Mouse (Mus musculus) thymus, postnatal 36 days (tissue): ENCODE results near the gene Klhl8.

Experiments
- DNase-seq, 2 experiments: peaks; one replicate each; pipeline ENCODE4 v3.0.0; 2022; ENCODE audit warnings: mixed read lengths in 2 of 2

Gene Klhl8

GRCm38 (mm10) chr5:103845418-103846153, 65.5 kb downstream of the Klhl8 start:
- no peak for DNase-seq

DNA sequence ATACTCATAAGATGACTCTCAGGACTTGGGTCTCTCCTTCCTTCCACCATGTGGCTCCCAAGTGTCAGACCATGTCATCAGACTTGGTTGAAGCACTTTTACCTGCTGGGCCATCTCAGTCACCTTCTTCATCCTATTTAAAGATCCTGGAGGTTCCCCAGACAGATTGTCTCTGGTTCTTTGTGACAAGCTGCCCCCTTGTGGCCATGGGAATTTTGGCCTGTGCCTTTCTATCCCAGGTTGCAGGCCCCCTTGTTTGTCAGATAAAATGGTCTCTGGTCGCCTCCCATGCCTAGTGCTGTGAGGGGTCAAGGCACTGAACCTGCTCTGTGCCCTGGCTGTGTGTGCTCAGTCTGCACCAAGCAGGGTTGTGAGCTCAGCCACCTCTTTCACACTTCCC, 67.1 kb downstream of the Klhl8 start:
- peak; percentile 61 to 62 for DNase-seq

- DNase-seq: no peak
Observed at GRCm38 (mm10) chr5:103839265-103839626, 71.8 kb downstream of the Klhl8 start.

DNA sequence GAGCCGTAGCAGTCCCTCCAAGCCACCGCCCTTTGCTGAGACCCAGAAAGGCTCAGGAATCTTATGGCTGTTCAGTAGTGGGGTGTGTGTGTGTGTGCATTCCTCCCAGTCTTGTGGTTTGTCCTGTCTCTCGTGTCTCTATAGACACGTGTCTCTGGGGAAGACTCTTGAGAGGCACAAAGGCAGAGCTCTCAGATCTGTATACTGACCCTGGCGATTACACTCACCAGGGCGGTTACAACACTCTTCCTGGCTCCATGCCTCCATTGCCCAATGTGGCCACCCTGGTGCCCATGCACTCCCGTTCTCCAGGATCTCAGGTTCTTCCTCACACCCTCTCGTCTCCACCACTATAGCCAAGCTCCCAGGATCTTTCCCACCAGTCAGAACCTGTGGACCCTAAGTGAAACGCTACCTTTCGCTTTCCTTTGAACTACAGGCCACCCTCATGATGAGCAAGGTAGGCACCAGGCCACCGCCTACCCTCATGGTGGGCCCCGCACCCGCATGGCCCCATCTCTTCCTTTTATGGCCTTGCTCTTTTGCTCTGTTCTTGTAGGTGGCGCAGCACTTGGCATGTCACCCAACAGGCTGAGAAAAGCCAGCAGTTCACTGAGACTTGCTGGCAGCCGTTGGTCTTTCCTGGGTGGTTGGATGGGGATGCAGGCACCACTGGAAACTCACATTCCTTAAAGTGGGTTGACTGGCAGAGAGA, 72.4 kb downstream of the Klhl8 start:
- DNase-seq: no peak

- DNase-seq: no peak
Observed at GRCm38 (mm10) chr5:103836148-103836784, 74.8 kb downstream of the Klhl8 start.

DNA sequence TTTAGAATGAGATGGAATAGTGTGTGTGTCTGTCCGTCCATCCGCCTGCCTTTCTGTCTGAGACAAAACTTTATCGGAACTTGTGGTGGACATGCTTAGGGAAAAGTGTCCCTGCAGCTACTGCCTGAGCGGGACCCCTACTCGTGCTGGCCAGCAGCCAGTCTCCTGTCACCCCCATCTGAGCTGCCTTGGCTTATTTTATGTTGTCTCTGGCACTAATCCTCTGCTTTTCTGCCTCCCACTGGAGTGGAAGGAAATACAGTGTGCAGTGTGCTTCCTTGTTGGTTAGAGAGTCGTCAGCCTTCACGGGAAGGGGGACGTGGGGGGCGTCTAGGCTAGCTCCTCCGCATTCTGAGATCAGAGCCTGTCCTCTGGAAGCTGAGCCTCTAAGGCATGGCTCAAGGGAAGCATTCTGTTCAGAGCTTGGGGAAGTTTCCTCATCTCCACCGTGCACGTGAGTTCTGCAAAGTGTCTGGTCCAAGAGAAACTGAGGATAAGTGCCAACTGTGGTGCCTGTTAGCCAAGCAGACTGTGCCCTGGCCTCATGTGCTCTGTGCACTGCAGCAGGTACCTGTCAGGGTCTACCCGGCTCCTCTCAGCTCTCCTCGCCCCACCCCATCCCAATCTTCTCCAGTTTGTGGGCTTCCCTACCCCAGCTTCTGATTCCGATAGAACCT, 75.5 kb downstream of the Klhl8 start:
- DNase-seq: no peak

DNA sequence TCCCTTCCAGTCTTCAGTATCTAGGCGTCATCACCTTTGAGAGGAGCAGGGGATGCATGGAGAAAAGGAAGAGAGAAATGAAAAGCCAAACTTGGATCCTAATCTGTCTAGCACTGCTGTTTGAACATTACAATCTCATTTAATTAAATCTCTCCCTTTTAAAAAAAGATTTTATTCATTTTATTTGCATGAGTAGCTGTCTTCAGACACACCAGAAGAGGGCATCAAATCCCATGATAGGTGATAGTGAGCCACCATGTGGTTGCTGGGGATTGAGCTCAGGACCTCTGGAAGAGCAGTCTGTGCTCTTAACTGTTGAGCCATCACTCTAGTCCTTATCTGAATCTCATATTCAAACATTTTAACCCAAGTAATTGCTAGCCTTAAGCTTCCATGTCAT, 80.2 kb downstream of the Klhl8 start:
- no peak for DNase-seq

DNA sequence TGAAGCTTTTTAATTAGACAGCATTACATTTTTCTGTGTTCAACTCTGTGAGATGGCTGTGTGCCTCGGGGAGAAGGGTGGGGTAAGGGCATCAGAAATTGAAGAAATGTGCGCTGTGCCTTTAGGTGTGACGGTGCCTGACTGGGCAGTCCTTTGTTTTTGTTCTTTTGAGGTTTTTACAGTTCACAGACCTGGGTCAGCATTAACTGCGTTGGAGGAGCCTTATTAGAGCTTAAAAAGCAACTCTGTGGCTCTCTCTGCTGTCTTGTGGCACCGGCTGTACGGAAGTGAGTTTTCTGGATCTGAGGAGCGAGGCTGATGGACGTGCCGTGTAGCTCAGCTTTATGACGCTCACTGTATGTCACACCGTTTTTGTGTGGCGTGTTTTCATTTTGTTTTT, 81.9 kb downstream of the Klhl8 start:
- no peak for DNase-seq

DNA sequence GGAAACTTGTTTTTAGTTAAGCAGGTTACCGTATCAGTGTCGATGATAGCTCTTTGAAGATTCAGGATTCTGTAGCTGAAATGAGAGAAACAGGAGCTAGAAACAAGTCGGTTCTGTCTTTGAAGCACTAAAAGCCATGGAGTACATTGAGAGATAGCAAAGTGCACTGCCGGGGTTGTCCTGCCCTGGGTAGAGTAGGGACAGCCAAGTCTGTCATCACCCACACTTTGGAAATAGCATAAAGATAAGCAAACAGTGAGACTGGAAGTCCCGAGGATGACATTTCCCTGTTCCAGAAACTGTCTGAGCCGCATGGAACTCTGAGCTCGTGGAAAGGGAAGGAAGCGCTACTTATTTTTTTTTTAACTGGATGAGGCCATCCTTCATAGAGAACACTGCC, 82.3 kb downstream of the Klhl8 start:
- DNase-seq: no peak

GRCm38 (mm10) chr5:103828304-103828703, 82.8 kb downstream of the Klhl8 start:
- DNase-seq: no peak

DNA sequence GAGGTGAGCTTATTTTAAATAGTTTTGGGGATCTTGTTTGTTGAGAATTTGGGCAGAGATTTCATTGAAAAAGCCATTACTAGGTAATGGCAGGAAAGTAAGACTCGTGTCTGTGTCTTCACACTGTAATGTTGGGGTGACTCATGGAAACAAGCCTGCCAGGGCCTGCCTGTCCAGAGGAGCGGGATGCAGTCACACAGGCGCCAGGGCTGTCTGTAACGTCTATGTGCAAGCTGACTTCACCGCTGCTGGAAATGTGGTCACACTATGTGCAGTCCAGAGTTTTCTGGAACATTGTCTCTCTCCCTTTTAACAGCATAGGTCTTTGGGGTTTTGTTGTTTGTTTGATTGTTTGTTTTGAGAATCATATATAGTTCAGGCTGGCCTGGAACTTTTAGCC, 88.1 kb downstream of the Klhl8 start:
- no peak for DNase-seq

DNA sequence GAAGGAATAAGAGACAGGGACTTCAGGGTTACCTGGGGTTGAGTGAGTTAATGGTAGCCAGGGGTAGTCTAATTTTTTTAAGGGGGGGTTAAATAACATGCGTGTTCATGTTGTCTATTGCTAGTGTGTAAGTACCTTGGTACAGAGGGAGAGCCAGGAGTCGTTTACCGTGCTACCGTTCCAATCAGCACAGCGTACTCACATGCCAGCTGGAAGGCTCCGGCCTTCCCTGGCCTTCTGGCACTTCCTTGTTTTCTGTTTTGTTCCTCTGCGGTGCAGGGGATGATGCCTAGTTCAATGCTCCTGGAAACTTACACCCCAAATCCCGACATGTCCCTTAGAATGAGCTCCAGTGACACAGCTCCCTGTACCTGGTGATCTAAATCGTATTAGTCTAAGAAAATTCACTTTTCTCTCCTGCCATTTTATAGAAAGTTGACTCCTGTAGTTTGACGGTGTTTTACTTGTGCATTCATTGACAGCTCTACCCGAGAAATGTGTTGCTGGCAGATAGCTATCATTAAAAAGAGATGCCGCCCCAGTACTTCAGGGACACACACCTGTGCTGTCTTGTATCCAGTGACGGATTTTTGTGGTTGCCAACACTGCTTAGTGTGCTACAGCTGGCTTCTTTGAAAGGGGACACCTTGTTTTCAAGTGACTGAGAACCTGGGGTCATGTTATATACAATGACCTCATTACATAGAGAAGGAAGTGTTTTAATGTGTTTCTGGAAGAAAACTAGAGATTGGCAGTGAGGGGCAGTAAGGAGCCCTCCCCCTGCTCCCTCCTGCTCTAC, 89.4 kb downstream of the Klhl8 start:
- DNase-seq: peak; percentile 38 to 64

GRCm38 (mm10) chr5:103821062-103821461, 90.0 kb downstream of the Klhl8 start:
- no peak for DNase-seq

DNA sequence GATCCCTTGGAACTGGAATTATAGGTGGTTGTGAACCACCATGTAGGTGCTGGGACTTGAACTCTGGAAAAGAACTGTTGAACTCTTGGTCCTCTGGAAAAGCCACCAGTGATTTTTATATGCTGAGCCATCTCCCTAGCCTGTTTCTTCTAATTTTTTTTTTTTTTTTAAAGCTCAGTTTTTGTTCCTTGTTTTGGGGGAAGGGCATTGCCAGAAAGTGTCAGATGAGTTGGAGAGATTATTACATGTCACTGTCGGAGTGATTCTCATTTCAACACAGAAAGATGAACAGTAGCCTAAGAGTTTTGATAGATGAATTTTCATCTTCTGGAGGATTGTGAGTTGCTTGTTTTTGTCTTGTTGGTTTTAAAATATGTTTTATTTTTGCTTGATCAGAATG, 91.4 kb downstream of the Klhl8 start:
- no peak for DNase-seq

- no peak for DNase-seq
Observed at GRCm38 (mm10) chr5:103818602-103819001, 92.5 kb downstream of the Klhl8 start.

DNA sequence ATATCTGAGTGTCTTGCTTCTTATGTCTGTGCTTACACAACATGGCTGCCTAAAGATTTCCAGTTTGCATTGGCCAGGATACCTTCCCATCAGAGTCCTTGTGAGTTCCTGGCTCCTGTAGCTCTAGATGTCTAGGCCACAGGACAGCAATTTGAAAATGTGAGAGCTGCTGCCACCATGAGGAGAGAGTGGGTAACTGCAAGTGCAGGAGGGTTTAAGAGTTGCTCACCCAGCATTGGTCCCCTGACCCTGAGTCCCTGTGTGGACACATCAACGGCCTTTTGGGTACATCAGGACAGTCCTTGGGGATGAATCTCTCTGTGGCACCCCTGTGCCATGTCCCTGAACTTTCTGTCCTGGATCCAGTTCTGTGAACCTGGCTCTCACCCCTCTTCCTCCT, 93.3 kb downstream of the Klhl8 start:
- peak; percentile 73 to 76 for DNase-seq

GRCm38 (mm10) chr5:103816718-103817117, 94.3 kb downstream of the Klhl8 start:
- DNase-seq: no peak

DNA sequence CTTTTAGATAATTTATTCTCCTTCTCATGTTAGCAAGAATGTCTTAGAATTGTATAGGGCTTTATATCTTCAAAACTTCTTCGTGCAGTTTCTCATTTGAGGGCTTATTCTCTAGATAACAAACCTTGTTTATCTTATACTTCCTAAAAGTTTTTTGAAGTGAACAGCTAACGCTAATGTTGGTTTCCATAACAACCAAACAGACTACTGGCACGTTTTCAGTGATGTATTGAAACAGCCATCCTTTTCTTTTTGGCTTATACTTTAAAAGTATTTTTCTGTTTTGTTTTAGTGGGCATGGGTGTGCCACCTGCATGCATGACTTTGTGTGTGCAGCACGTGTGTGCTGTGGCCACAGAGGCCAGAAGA, 95.8 kb downstream of the Klhl8 start:
- no peak for DNase-seq

GRCm38 (mm10) chr5:103814551-103815248, 96.4 kb downstream of the Klhl8 start:
- no peak for DNase-seq

GRCm38 (mm10) chr5:103813997-103814542, 97.0 kb downstream of the Klhl8 start:
- no peak for DNase-seq

DNA sequence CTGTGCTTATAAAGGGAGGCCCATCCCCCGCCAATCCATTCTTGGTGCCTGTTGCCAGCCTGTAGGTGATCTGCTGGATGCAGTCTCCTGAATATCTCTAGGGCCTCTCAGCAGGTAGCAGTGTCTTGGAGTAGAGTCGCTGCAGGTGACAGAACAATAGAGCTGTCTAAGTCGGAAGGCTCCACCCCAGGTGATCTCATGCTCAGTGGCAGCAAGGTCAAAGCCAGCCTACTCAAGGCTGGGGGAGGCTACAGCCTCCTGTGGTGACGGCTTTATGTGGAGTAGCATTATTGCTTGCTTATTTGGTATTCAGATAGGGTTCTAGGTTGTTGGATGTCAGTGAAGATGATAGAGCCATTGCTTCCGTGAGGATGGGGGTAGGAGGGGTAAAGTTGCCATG, 97.8 kb downstream of the Klhl8 start:
- no peak for DNase-seq
